Mouse (Mus musculus): ENCODE measurements around the gene Lrch3.

The Lrch3 gene

DNA sequence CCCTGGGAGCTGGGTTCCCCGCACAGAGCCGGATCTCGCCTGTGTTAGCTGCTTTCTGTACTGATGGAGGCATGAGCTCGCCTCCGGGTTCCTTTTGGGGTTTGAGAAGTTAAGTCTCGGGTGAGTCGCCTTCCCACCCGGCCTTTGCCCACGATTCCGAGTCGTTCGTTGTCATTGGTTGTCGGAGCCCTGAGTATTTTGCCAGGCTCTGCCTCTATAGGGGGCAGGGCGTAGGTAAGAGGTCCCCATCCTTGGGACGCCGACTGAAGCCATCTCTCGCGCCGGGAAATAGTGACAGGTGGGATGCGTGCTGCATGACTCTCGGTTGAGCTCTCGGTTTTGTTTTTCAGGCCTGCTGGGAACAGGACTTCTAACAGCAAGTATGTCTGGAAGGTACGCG lies 142.9 kb downstream of the Lrch3 start:
- TF ChIP-seq GATA4 (IDR thresholded peaks at IDR 0.05; ENCODE audit: insufficient replicate concordance, low read length), result no peak

DNA sequence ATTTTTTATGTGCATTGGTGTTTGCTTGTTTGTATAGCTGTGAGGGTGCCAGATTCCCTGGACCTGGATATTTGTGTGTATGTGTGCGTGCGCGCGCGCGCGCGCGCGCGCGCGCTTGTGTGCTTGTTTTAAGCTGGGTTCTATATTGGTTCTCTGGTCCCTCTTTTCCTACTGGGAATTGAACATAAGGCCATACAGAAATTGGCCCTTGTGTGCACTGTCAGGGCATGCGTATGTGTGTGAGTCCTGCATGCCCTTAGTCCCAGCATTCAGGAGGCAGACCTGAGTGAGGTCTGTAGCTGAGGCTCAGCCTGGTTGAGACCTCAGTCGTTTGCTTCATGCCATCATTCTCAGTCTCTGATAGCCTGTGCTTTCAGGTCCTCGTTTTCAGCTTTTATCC lies 144.1 kb downstream of the Lrch3 start:
- TF ChIP-seq GATA4 (IDR thresholded peaks at IDR 0.05; ENCODE audit: insufficient replicate concordance, low read length), result no peak

DNA sequence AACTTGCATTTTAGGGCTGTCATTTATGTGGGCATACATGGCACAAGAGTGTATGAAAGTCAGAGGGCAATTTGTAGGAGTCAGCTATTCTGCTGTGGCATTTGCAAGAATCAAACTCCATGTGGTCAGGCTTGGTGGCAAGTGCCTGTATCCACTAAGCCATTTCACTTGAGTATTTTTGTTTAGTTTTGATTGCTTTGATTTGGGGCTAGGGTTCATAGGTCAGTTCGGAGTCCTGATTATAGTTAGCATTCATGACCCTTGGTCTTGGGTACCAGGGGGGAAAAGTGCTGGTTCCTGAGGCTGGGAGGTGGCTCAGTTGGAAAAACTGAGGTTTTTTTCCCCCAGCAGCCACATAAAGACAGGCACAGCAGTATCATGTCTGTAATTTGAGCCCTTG lies 145.6 kb downstream of the Lrch3 start:
- TF ChIP-seq GATA4 (IDR thresholded peaks at IDR 0.05; ENCODE audit: insufficient replicate concordance, low read length), result no peak

DNA sequence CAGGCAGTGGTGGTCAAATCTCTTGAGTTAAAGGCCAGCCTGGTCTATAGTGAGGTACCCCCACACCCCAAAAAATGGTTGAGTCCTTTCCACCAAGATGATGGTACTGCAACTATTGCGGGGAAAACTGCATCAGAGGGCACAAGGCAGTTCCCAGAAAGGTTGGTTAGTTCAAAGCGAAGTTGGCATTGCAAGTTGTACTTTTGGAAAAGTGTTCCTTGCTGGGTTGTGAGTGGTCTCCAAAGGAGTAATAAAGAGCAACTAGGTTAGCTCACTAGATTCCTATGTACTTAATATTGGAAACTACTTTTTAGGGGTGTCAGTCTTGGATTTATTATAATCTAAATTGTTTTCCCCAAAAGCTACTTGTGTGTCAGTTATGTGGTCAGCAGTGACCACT lies 147.0 kb downstream of the Lrch3 start:
- no peak for TF ChIP-seq GATA4 (IDR thresholded peaks at IDR 0.05; ENCODE audit: insufficient replicate concordance, low read length)

DNA sequence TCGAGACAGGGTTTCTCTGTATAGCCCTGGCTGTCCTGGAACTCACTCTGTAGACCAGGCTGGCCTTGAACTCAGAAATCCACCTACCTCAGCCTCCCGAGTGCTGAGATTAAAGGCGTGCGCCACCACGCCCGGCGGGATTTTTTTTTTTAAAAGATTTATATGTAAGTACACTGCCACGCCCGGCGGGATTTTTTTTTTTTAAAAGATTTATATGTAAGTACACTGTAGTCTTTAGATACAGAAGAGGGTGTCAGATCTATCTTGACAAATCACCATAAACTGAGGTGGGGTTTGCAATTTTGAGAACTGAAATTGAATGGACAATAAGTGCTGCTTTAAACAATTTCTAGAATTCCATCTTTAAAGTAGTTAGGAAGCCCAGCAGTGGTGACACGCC lies 147.5 kb downstream of the Lrch3 start:
- no peak for TF ChIP-seq GATA4 (IDR thresholded peaks at IDR 0.05; ENCODE audit: insufficient replicate concordance, low read length)

DNA sequence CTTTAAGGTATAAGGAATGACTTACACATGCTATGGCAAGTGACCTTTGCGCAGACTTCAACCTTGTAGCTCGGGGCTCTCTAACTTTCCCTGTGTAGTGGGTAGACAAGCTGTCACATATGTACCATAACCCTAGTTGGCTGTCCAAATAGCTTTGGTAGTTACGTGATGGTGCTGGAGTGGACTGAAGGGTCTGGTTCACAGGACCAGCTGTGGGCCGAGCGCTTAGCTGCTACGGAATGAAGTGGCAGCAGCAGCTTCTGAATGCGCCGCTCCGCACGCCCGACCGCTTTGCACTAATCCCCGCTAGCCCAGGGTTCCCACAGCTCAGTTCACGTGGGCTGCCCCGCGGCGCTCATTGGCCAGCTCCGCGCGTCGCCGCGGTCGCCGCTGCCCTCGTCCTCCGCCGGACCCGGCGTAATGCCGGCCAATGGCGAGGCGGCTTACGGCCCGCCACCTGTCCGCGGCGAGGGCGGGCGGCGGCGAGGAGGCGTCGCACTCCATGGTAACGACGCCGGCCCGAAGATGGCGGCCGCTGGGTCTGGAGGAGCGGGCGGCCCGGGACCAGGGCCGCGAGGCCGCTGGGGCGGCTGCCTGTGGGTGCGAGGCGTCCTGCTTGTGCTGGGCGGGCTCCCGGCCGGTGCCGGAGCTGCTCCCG lies 148.3 kb downstream of the Lrch3 start, which contains the start of gene Lmln:
Lmln (plus strand) TSS at position 498 of the 658 bp plus-strand sequence.
- no peak for TF ChIP-seq GATA4 (IDR thresholded peaks at IDR 0.05; ENCODE audit: insufficient replicate concordance, low read length)

DNA sequence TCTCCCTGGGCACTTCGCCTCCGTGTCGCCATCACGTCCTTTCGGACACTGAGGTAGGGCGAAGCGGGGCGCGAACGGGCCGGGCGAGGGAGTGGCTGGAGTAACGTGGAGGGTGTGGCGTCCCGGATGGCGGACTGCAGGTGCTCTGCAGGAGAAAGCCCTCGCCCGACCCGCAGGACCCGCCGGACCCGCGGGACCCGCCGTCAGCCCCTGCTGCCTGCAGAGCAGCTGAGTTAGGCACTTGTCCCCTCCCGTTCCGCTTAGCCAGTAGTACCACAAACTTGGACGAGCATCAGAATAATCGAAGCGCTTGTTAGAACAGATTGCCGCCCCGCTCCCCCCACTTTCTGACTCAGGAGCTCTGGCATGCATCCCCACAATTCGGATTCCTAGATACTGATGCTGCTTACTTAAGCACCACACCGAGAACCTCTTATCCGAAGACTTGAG lies 148.8 kb downstream of the Lrch3 start:
- TF ChIP-seq GATA4 (IDR thresholded peaks at IDR 0.05; ENCODE audit: insufficient replicate concordance, low read length), result no peak

DNA sequence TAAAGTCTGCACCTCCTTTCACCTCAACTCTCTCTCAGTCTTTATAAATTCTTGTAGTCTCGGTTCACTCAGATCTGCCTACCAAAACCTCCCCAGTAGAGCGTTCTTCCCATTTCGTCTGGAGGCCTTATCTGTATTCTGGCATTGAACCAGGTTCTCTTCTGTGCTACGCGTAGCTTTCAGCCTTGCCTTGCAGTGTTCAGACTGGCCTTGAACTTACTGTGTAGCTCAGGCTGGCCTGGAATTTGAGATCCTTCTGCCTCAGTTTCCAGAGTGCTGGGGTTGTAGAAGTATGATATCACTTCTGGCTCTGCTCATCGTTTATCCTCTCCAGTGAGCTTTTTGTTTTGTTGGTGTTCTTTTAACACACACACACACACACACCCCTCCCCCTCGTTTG lies 149.4 kb downstream of the Lrch3 start:
- TF ChIP-seq GATA4 (IDR thresholded peaks at IDR 0.05; ENCODE audit: insufficient replicate concordance, low read length), result no peak

DNA sequence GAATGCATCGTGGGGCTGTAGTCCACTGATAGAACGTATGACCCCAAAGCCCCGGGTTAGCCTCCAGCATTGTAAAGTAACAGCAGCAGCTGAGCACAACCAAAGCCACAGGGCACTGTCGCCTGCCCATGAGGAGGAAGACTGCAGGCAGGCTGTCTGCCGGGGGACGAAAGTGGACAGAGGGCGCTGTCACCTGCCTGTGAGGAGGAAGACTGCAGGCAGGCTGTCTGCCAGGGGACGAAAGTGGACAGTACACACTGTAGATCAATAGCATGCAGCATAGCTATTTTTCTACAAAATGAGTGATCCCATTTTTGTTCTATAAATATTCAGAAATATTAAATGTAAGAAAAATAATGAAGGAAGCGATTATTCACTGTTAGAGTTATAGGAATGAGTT lies 150.7 kb downstream of the Lrch3 start:
- TF ChIP-seq GATA4 (IDR thresholded peaks at IDR 0.05; ENCODE audit: insufficient replicate concordance, low read length), result no peak
